Mouse (Mus musculus) cortical plate, adult 2 months (tissue): ENCODE data around the gene Col15a1. TPM values are rescaled to one million over a fixed set of nuclear protein-coding genes. Genes with fewer than 3 reads are reported as not detected.
A peak's percentile ranks its signal among the peaks of the same experiment; 100 is the strongest.

Source experiments
- H3K27ac ChIP-seq: fragments of 200-500 bp; 2 replicates; pipeline ENCODE4 v1.5.1; 2012; ENCODE audit warnings: low read length, control low read depth, inconsistent platforms; ENCODE audit not compliant: insufficient read depth
- H3K4me1 ChIP-seq: fragments of 200-500 bp; 2 replicates; pipeline ENCODE4 v1.6.1; 2011; ENCODE audit warnings: low read length; ENCODE audit not compliant: control insufficient read depth, insufficient read depth
- H3K4me3 ChIP-seq: fragments of 200-500 bp; 2 replicates; pipeline ENCODE4 v1.5.1; 2011; ENCODE audit warnings: mild to moderate bottlenecking, low read length, control low read depth; ENCODE audit not compliant: insufficient read depth
- CTCF ChIP-seq: fragments of 200-500 bp; IDR thresholded peaks from 2 replicates; pipeline ENCODE4 v1.5.1; 2011; ENCODE audit warnings: mild to moderate bottlenecking, control low read depth, low read length; ENCODE audit not compliant: insufficient read depth; ENCODE audit errors: extremely low read depth
- POLR2A ChIP-seq: fragments of 200-500 bp; IDR thresholded peaks from 2 replicates; pipeline ENCODE4 v1.6.1; 2011; ENCODE audit warnings: mild to moderate bottlenecking, low read length, control low read depth; ENCODE audit not compliant: insufficient read depth; ENCODE audit errors: extremely low read depth
- polyA plus RNA-seq: library from polyadenylated mRNA; depleted of rRNA; stranded (reverse); fragments of >200 nt; gene quantifications from 2 replicates; pipeline ENCODE4 v1.2.3, GENCODE M21; 2012

Col15a1 gene
- polyA plus RNA-seq, 1 experiment = 11.7 TPM

DNA sequence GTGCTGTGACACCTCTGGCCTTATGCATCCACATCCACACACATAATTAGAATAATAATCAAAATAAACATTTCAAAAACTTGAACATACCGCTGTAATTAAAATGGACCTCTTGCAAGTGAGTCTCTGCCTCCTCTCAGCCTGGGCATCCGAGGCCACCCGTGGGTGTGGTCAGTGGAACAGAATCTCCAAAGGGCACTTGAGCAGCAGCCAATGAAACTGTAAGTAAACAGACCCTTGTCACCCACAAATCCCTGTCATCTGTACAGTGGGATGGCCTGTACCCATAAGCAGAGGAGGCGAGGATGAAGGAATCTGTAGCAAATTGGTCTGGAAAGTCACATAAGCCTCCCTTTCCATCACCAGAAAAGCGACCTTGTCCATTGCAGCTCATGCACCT is 32.9 kb downstream of the Col15a1 start:
- Histone ChIP-seq H3K4me3 (no peak overlapping the region), H3K4me1 (no peaks in the 10 kb centered on the region), H3K27ac (no peak overlapping the region)
- TF ChIP-seq CTCF (no peak), POLR2A (no peak)

DNA sequence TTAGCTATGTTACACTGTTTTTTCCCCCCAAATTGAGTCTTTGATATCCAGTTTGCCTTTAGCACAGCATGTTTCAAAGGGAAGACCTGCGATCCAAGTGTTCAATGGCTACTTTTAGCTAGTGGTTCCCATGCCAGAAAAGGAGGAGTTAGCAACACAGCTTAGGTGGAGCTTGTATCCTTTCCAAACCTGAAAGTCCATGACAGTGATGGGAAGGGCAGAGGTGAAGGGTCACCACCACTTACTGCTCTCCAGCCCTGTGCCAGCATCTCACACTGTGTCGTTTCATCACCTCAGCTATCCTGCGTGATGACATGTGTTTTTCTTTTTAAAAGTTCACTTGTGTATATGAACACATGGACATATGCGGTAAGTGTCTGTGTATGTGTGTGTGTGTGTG is 34.2 kb downstream of the Col15a1 start:
- TF ChIP-seq CTCF = no peak
- no peak for TF ChIP-seq POLR2A
- no peaks in the 10 kb centered on the region for H3K4me1 ChIP-seq
- H3K4me3 ChIP-seq = no peak overlapping the region
- H3K27ac ChIP-seq = no peak overlapping the region

GRCm38 (mm10) chr4:47244651-47245050 is 36.7 kb downstream of the Col15a1 start:
- Histone ChIP-seq H3K4me3 (no peak overlapping the region), H3K27ac (no peak overlapping the region), H3K4me1 (no peaks in the 10 kb centered on the region)
- no peak for TF ChIP-seq CTCF
- no peak for TF ChIP-seq POLR2A

DNA sequence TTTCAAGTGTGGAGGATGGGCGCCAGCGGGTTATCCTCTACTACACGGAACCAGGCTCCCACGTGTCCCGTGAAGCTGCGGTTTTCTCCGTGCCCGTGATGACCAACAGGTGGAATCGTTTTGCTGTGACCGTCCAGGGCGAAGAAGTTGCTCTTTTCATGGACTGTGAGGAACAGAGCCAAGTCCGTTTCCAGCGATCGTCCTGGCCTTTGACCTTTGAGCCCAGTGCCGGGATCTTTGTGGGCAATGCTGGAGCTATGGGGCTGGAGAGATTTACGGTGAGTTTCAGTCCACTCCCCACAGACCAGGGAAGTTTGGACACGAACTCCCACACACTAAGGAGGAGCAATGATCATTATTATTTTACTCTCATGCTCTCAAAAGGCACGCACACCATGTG is 37.7 kb downstream of the Col15a1 start:
- no peak for TF ChIP-seq CTCF
- Histone ChIP-seq H3K4me3 (no peak overlapping the region), H3K4me1 (no peaks in the 10 kb centered on the region), H3K27ac (no peak overlapping the region)

GRCm38 (mm10) chr4:47246811-47247210 is 38.9 kb downstream of the Col15a1 start:
- no peak overlapping the region for H3K4me3 ChIP-seq
- no peaks in the 10 kb centered on the region for H3K4me1 ChIP-seq
- peak; percentile 46; the same call in 1 of the 2 replicates for TF ChIP-seq CTCF
- no peak for TF ChIP-seq POLR2A
- H3K27ac ChIP-seq = no peak overlapping the region

DNA sequence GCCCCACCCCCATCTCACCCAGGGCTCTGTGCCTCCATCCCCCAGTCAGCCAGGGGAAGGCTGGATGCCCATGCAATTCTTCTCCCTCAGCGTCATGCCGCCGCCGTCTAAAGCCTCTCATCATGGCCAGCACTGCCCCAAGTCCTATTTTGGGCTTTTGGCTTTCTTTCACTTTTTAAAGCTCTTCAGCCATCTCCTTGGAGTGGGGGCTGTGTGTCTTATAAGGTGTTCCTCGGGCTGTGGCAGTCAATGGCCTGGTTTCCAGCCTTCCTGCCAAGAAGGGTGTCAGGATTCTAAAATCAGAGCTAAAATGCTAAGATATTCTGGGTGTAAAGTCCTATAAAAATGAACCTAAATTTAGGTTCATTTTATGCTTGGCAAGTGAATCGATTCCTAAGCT is 39.6 kb downstream of the Col15a1 start:
- no peak for TF ChIP-seq POLR2A
- TF ChIP-seq CTCF = no peak
- no peak overlapping the region for H3K27ac ChIP-seq
- no peaks in the 10 kb centered on the region for H3K4me1 ChIP-seq
- no peak overlapping the region for H3K4me3 ChIP-seq

GRCm38 (mm10) chr4:47249193-47249592 is 41.2 kb downstream of the Col15a1 start:
- Histone ChIP-seq H3K4me1 (no peaks in the 10 kb centered on the region), H3K27ac (no peak overlapping the region), H3K4me3 (no peak overlapping the region)
- TF ChIP-seq POLR2A (no peak), CTCF (no peak)

GRCm38 (mm10) chr4:47251069-47251468 is 43.1 kb downstream of the Col15a1 start:
- Histone ChIP-seq H3K4me1 (no peaks in the 10 kb centered on the region), H3K27ac (no peak overlapping the region), H3K4me3 (no peak overlapping the region)
- TF ChIP-seq CTCF (peak; percentile 76), POLR2A (no peak)

GRCm38 (mm10) chr4:47251693-47252435 is 43.9 kb downstream of the Col15a1 start:
- Histone ChIP-seq H3K4me3 (no peak overlapping the region), H3K4me1 (no peaks in the 10 kb centered on the region), H3K27ac (no peak overlapping the region)
- TF ChIP-seq CTCF (no peak), POLR2A (no peak)

- TF ChIP-seq POLR2A (no peak), CTCF (no peak)
- no peak overlapping the region for H3K27ac ChIP-seq
- no peak overlapping the region for H3K4me3 ChIP-seq
- no peaks in the 10 kb centered on the region for H3K4me1 ChIP-seq
Measured at GRCm38 (mm10) chr4:47252627-47253026, 44.7 kb downstream of the Col15a1 start.

DNA sequence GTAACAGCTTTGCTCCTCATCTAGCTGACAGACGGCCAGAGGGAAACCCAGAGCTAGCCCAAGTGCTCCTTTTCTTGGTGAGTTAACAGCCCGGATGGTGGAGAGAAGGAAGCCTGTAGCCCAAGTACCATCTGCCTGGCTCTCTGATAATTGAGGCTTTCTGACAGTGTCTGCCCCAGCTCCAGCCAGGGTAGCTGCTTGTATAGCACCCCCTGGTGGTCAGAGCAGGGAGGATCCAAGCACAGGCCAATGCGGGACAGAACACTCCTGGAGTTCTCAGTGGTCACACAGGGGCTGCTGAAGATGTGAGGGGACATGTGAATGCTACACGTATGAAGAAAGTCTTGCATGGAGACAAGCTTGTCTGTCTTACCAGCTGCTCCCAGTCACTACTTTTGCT is 47.7 kb downstream of the Col15a1 start:
- TF ChIP-seq POLR2A (no peak), CTCF (peak; percentile 77)
- Histone ChIP-seq H3K27ac (no peak overlapping the region), H3K4me3 (no peak overlapping the region), H3K4me1 (no peaks in the 10 kb centered on the region)
